10 mouse cellular contexts compared by ENCODE assay signal in genomic region chr11:46070161-46070560, GRCm38 (mm10). TPM values are rescaled to one million over a fixed set of nuclear protein-coding genes. Genes with fewer than 3 reads are reported as not detected.
DNase-seq lines count a peak whose midpoint lies in the region; ATAC-seq and TF ChIP-seq lines count a peak whose summit lies in the region.
"Had no signal": no experiment of that assay in that cellular context is flagged by ENCODE, and none has a peak within 500 bp of the region (broad histone marks: within the 10 kb centered on the region; RNA-seq: fewer than 3 reads in every experiment).

No protein-coding gene starts in this region.

- DNase-seq in hindbrain, postnatal 0 days (ENCODE audit: low spot score): no peak
- no peak for DNase-seq in spleen, adult 2 months (ENCODE audit: low read depth in 1 of 2, low spot score in 2 of 2)
- no peak for DNase-seq in spleen, adult 12 weeks (ENCODE audit: low spot score)
- DNase-seq in thymus, postnatal 10 days (ENCODE audit: low spot score in 2 of 2): no peak
- no peak for DNase-seq in left cerebral cortex, adult 11 months (ENCODE audit: low spot score)
- DNase-seq: adrenal gland, postnatal 14 days; left cerebral cortex, postnatal 4 days; right cerebral cortex, postnatal 25 days had no signal

- H3K9ac ChIP-seq in hindbrain, embryonic 12.5 days: no peak overlapping the region
- no peak overlapping the region for H3K9ac ChIP-seq in hindbrain, postnatal 0 days (replicated peaks; ENCODE audit: low read length)
- H3K9ac ChIP-seq in limb, embryonic 13.5 days: no peak overlapping the region

- no peaks in the 10 kb centered on the region for H3K9me3 ChIP-seq in hindbrain, embryonic 12.5 days (replicated peaks)
- no peaks in the 10 kb centered on the region for H3K9me3 ChIP-seq in hindbrain, postnatal 0 days (ENCODE audit: low read length)
- H3K9me3 ChIP-seq in limb, embryonic 13.5 days: no peaks in the 10 kb centered on the region

- no peaks in the 10 kb centered on the region for H3K27me3 ChIP-seq in hindbrain, embryonic 12.5 days
- H3K27me3 ChIP-seq in hindbrain, postnatal 0 days (ENCODE audit: insufficient read depth, low read length): no peaks in the 10 kb centered on the region
- no peaks in the 10 kb centered on the region for H3K27me3 ChIP-seq in spleen, adult 2 months (ENCODE audit: control insufficient read depth, insufficient read depth, low read length)
- H3K27me3 ChIP-seq in limb, embryonic 13.5 days: no peaks in the 10 kb centered on the region

- WGBS in hindbrain, embryonic 12.5 days: 86% methylated on average over 4 of the region's 4 CpGs
- WGBS in hindbrain, postnatal 0 days: 83% methylated on average over 4 of the region's 4 CpGs
- WGBS in spleen, adult 2 months: 79% methylated on average over 4 of the region's 4 CpGs
- 85% methylated on average over 4 of the region's 4 CpGs for WGBS in limb, embryonic 13.5 days

- no peak for ATAC-seq in hindbrain, embryonic 12.5 days (ENCODE audit: low FRiP score)
- ATAC-seq in hindbrain, postnatal 0 days: no peak
- ATAC-seq in limb, embryonic 13.5 days (ENCODE audit: low FRiP score, low read depth): no peak

- H3K36me3 ChIP-seq in hindbrain, embryonic 12.5 days: no peaks in the 10 kb centered on the region
- no peaks in the 10 kb centered on the region for H3K36me3 ChIP-seq in hindbrain, postnatal 0 days (ENCODE audit: insufficient read depth, low read length)
- H3K36me3 ChIP-seq in spleen, adult 2 months (ENCODE audit: control insufficient read depth, insufficient read depth, low read length): peaks cover 7% of the 10 kb centered on the region
- H3K36me3 ChIP-seq in limb, embryonic 13.5 days: peaks cover 27% of the 10 kb centered on the region

- peaks cover 26% of the 10 kb centered on the region for H3K4me1 ChIP-seq in hindbrain, embryonic 12.5 days
- H3K4me1 ChIP-seq in hindbrain, postnatal 0 days (ENCODE audit: insufficient read depth, low read length): 0 out of 2 replicates have a peak, but pooled peaks cover 5% of the 10 kb centered on the region
- H3K4me1 ChIP-seq in spleen, adult 2 months (ENCODE audit: control insufficient read depth, insufficient read depth, insufficient read length): peaks cover 25% of the 10 kb centered on the region
- H3K4me1 ChIP-seq in limb, embryonic 13.5 days: peaks cover 68% of the 10 kb centered on the region

- 0 out of 2 replicates have a peak overlapping the region, but pooled peaks have one; percentile 21 for H3K4me2 ChIP-seq in hindbrain, embryonic 12.5 days (replicated peaks)
- no peak overlapping the region for H3K4me2 ChIP-seq in hindbrain, postnatal 0 days (ENCODE audit: low read depth, low read length)
- 0 out of 2 replicates have a peak overlapping the region, but pooled peaks have one; percentile 23 for H3K4me2 ChIP-seq in limb, embryonic 13.5 days (replicated peaks)

- no peak for TF ChIP-seq POLR2A in spleen, adult 2 months (IDR thresholded peaks at IDR 0.05; ENCODE audit: low read depth, low read length)

- H3K4me3 ChIP-seq in hindbrain, embryonic 12.5 days: no peak overlapping the region
- no peak overlapping the region for H3K4me3 ChIP-seq in hindbrain, postnatal 0 days (ENCODE audit: low read length)
- no peak overlapping the region for H3K4me3 ChIP-seq in spleen, adult 2 months (ENCODE audit: extremely low read depth, insufficient read depth, insufficient read length)
- H3K4me3 ChIP-seq in limb, embryonic 13.5 days: no peak overlapping the region

- no peak for TF ChIP-seq CTCF in hindbrain, postnatal 0 days (IDR thresholded peaks at IDR 0.05; ENCODE audit: low read depth)
- TF ChIP-seq CTCF in spleen, adult 2 months (IDR thresholded peaks at IDR 0.05; ENCODE audit: extremely low read depth, insufficient read depth, insufficient read length, insufficient replicate concordance): no peak

- peak overlapping the region; percentile 69; the same call in 1 of the 2 replicates for H3K27ac ChIP-seq in hindbrain, embryonic 12.5 days
- H3K27ac ChIP-seq in hindbrain, postnatal 0 days: no peak overlapping the region
- peak overlapping the region; percentile 52 for H3K27ac ChIP-seq in spleen, adult 2 months (ENCODE audit: insufficient read depth, low read length)
- peak overlapping the region; percentile 89 for H3K27ac ChIP-seq in limb, embryonic 13.5 days

RNA-seq across cellular contexts. Expression of gene Adam19, which starts 14.4 kb away (rescaled TPM):
- polyA plus RNA-seq in hindbrain, embryonic 12.5 days (2016; fragmentation: Nextera tagmentation; extraction: Ambion mirVana): 17.3 and 18.4 TPM in 2 replicates
- total RNA-seq in hindbrain, postnatal 0 days (2014; rRNA removed): 18.5 and 19.1 TPM in 2 replicates
- 5.6 and 5.8 TPM in 2 replicates for polyA plus RNA-seq in hindbrain, postnatal 0 days (2015; fragmentation: Nextera tagmentation; extraction: Ambion mirVana)
- polyA plus RNA-seq in spleen, adult 2 months (2012; rRNA removed): 21.3 and 24.9 TPM in 2 replicates
- polyA plus RNA-seq in limb, embryonic 13.5 days (2015; fragmentation: Nextera tagmentation; extraction: Ambion mirVana): 15.6 and 16.4 TPM in 2 replicates

RNA-seq across cellular contexts. Expression of gene Gm12166, which starts 18.0 kb away (rescaled TPM):
- 2.7 and 5.6 TPM in 2 replicates for polyA plus RNA-seq in hindbrain, embryonic 12.5 days (2016; fragmentation: Nextera tagmentation; extraction: Ambion mirVana)
- total RNA-seq in hindbrain, postnatal 0 days (2014; rRNA removed): 6.5 and 10.6 TPM in 2 replicates
- 8.2 and 8.3 TPM in 2 replicates for polyA plus RNA-seq in hindbrain, postnatal 0 days (2015; fragmentation: Nextera tagmentation; extraction: Ambion mirVana)
- polyA plus RNA-seq in spleen, adult 2 months (2012; rRNA removed): 9.4 and 28.6 TPM in 2 replicates
- polyA plus RNA-seq in limb, embryonic 13.5 days (2015; fragmentation: Nextera tagmentation; extraction: Ambion mirVana): 2.4 and 5.4 TPM in 2 replicates
